Comparison of ENCODE assay signal across 30 mouse cellular contexts in genomic region chr5:124906890-124907289, GRCm38 (mm10). TPM values are rescaled to one million over a fixed set of nuclear protein-coding genes. Genes with fewer than 3 reads are reported as not detected.
DNase-seq lines count a peak whose midpoint lies in the region; ATAC-seq lines count a peak whose summit lies in the region.
"Had no signal": no experiment of that assay in that cellular context is flagged by ENCODE, and none has a peak within 500 bp of the region (broad histone marks: within the 10 kb centered on the region; RNA-seq: fewer than 3 reads in every experiment).

No protein-coding gene starts in this region.

- H3K4me2 ChIP-seq in kidney, embryonic 16.5 days (replicated peaks; ENCODE audit: low read depth, low read length) = no peak overlapping the region
- H3K4me2 ChIP-seq: embryonic facial prominence, embryonic 12.5 days; forebrain, embryonic 15.5 days; heart, embryonic 15.5 days; hindbrain, embryonic 12.5 days; limb, embryonic 13.5 days; lung, embryonic 14.5 days; midbrain, embryonic 15.5 days had no signal

- H3K4me1 ChIP-seq in limb, embryonic 10.5 days = 0 out of 2 replicates have a peak, but pooled peaks cover 5% of the 10 kb centered on the region
- no peaks in the 10 kb centered on the region for H3K4me1 ChIP-seq in kidney, embryonic 16.5 days (ENCODE audit: insufficient read depth, low read length)
- H3K4me1 ChIP-seq: embryonic facial prominence, embryonic 12.5 days; heart, embryonic 10.5 days; heart, embryonic 15.5 days; hindbrain, embryonic 12.5 days; midbrain, embryonic 15.5 days had no signal

- H3K4me3 ChIP-seq in limb, embryonic 10.5 days = no peak overlapping the region
- H3K4me3 ChIP-seq in kidney, embryonic 16.5 days (ENCODE audit: low read length) = no peak overlapping the region
- H3K4me3 ChIP-seq: embryonic facial prominence, embryonic 12.5 days; forebrain, embryonic 15.5 days; heart, embryonic 10.5 days; heart, embryonic 15.5 days; hindbrain, embryonic 12.5 days; limb, embryonic 13.5 days; midbrain, embryonic 15.5 days had no signal

- peak; percentile 93 for ATAC-seq in CD4-positive, CD25-positive, alpha-beta regulatory T cell, adult 4 months
- ATAC-seq in inflammation-experienced regulatory T-cells, adult 6 months = peak; percentile 96
- ATAC-seq in kidney, embryonic 16.5 days (ENCODE audit: low FRiP score, low TSS enrichment) = no peak
- ATAC-seq: forebrain, embryonic 15.5 days; hindbrain, postnatal 0 days; intestine, postnatal 0 days; midbrain, embryonic 15.5 days had no signal

- no peaks in the 10 kb centered on the region for H3K36me3 ChIP-seq in limb, embryonic 10.5 days
- H3K36me3 ChIP-seq in kidney, embryonic 16.5 days (ENCODE audit: insufficient read depth, low read length) = no peaks in the 10 kb centered on the region
- H3K36me3 ChIP-seq: embryonic facial prominence, embryonic 12.5 days; forebrain, embryonic 15.5 days; heart, embryonic 10.5 days; heart, embryonic 15.5 days; hindbrain, embryonic 12.5 days; limb, embryonic 13.5 days; midbrain, embryonic 15.5 days had no signal

- DNase-seq in A20 (ENCODE audit: low read depth, low spot score) = peak; percentile 33
- DNase-seq in thymus, postnatal 10 days (ENCODE audit: low spot score in 2 of 2) = peak; percentile 69 to 74
- no peak for DNase-seq in embryo, embryonic 10.5 days (ENCODE audit: low spot score)
- DNase-seq in limb, embryonic 10.5 days (ENCODE audit: low spot score) = no peak
- DNase-seq in spleen, adult 18-20 months = no peak
- DNase-seq: adrenal gland, adult 8-10 months; cerebellum, adult 8-10 months; embryo, embryonic 11 days; gastrocnemius, postnatal 25 days; heart, adult 11 months; heart, postnatal 36 days; kidney, adult 9 months; kidney, postnatal 14 days; layer of hippocampus, adult 9-11 months; lung, embryonic 14.5 days; right cerebral cortex, postnatal 25 days had no signal

- 74% methylated on average over 13 of the region's 13 CpGs for WGBS in limb, embryonic 10.5 days
- 59% methylated on average over 13 of the region's 13 CpGs for WGBS in kidney, embryonic 16.5 days

- no peaks in the 10 kb centered on the region for H3K9me3 ChIP-seq in limb, embryonic 10.5 days (replicated peaks)
- H3K9me3 ChIP-seq in kidney, embryonic 16.5 days (ENCODE audit: low read length) = no peaks in the 10 kb centered on the region
- H3K9me3 ChIP-seq: embryonic facial prominence, embryonic 12.5 days; forebrain, embryonic 15.5 days; heart, embryonic 10.5 days; heart, embryonic 15.5 days; hindbrain, embryonic 12.5 days; limb, embryonic 13.5 days; midbrain, embryonic 15.5 days had no signal

- H3K27ac ChIP-seq in limb, embryonic 10.5 days = no peak overlapping the region
- H3K27ac ChIP-seq in kidney, embryonic 16.5 days (ENCODE audit: low read length) = no peak overlapping the region
- H3K27ac ChIP-seq: embryonic facial prominence, embryonic 12.5 days; forebrain, embryonic 15.5 days; heart, embryonic 10.5 days; heart, embryonic 15.5 days; hindbrain, embryonic 12.5 days; hindbrain, postnatal 0 days; limb, embryonic 13.5 days; liver, embryonic 14.5 days; macrophage; midbrain, embryonic 15.5 days had no signal

- no peak overlapping the region for H3K9ac ChIP-seq in kidney, embryonic 16.5 days (replicated peaks; ENCODE audit: low read length)
- H3K9ac ChIP-seq: embryonic facial prominence, embryonic 12.5 days; forebrain, embryonic 15.5 days; heart, embryonic 15.5 days; hindbrain, embryonic 12.5 days; limb, embryonic 13.5 days; liver, embryonic 14.5 days; lung, embryonic 14.5 days; midbrain, embryonic 15.5 days had no signal

- no peaks in the 10 kb centered on the region for H3K27me3 ChIP-seq in limb, embryonic 10.5 days (ENCODE audit: low read depth, poor library complexity, severe bottlenecking)
- H3K27me3 ChIP-seq in kidney, embryonic 16.5 days (ENCODE audit: insufficient read depth, low read length) = no peaks in the 10 kb centered on the region
- H3K27me3 ChIP-seq: embryonic facial prominence, embryonic 12.5 days; forebrain, embryonic 15.5 days; heart, embryonic 15.5 days; hindbrain, embryonic 12.5 days; limb, embryonic 13.5 days; midbrain, embryonic 15.5 days had no signal

RNA-seq across cellular contexts. Expression of gene Zfp664, which starts 44.4 kb away (rescaled TPM):
- polyA plus RNA-seq in CD4-positive, CD25-positive, alpha-beta regulatory T cell, adult 4 months (2017; shearing (Covaris generic)) = 10 to 100 TPM in 1 of 2 experiments, 1 to 10 TPM in 1; 8.3 to 11.2 TPM
- polyA plus RNA-seq in inflammation-experienced regulatory T-cells, adult 6 months (2017; shearing (Covaris generic)) = 10 to 100 TPM; 10.8 to 11.7 (median 11.1) TPM
- polyA plus RNA-seq in limb, embryonic 10.5 days (2016; fragmentation: Nextera tagmentation; extraction: Ambion mirVana) = 150 and 157 TPM in 2 replicates
- 110 and 118 TPM in 2 replicates for polyA plus RNA-seq in kidney, embryonic 16.5 days (2015; fragmentation: Nextera tagmentation; extraction: Ambion mirVana)

RNA-seq across cellular contexts. Expression of gene Ccdc92, which starts 44.7 kb away (rescaled TPM):
- polyA plus RNA-seq in CD4-positive, CD25-positive, alpha-beta regulatory T cell, adult 4 months (2017; shearing (Covaris generic)) = 1 to 10 TPM; 3.1 to 3.7 TPM
- polyA plus RNA-seq in inflammation-experienced regulatory T-cells, adult 6 months (2017; shearing (Covaris generic)) = 1 to 10 TPM; 3.8 to 9.1 (median 5.0) TPM
- polyA plus RNA-seq in limb, embryonic 10.5 days (2016; fragmentation: Nextera tagmentation; extraction: Ambion mirVana) = 6.1 and 8.1 TPM in 2 replicates
- 8.8 and 9.3 TPM in 2 replicates for polyA plus RNA-seq in kidney, embryonic 16.5 days (2015; fragmentation: Nextera tagmentation; extraction: Ambion mirVana)
- polyA plus RNA-seq: macrophage had no signal

Comparison
In these comparisons a context has a peak if more than half of its experiments do, and no peak if none do; other contexts are left out.
1. DNase-seq: peak in A20 (single experiment) and thymus, postnatal 10 days (2 of 2); none in embryo, embryonic 10.5 days (single experiment), limb, embryonic 10.5 days (single experiment) and spleen, adult 18-20 months (0 of 2).